Mouse (Mus musculus): ENCODE measurements around the gene Lrrc4. TPM values are rescaled to one million over a fixed set of nuclear protein-coding genes. Genes with fewer than 3 reads are reported as not detected.

Lrrc4 gene
- total and polyA plus RNA-seq, 3 experiments: 5.6 to 8.1 (median 6.1) TPM

DNA sequence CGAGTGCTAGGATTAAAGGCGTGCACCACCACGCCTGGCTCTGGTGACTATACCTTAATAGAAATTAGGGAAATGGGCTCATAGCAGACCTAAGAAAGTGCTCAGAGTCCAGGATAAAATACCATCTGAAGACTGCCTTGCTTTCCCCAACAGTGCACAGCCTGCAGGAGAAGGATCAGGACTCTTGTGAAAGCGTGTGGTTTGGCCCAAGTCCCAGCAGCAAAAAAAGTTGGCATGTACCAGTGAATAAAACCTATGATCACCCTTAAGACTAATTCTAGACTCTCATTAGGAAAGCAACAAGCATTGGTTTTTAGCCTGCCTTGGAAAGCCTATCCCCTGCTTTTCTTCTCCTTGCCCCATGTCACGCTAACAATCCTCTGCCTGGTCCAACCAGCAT is 7.7 kb downstream of the Lrrc4 start:
- DNase-seq: peak; percentile 83

DNA sequence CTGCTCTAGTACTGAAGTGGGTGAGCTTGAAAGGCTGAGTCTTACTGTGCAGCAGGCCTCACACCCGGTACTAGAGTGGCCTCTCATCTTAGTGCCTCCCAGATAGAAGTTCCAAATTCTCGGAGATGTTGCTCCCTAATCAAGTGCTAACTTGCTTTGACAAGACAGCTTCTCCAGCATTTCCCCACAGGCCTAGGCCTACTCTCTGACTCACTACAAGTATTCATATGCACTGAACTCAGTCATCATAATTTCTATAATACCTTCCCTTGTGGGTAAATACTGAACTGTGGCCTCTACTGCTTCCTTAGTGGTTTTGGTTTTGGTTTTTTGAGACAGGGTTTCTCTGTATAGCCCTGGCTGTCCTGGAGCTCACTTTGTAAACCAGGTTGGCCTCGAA is 8.2 kb downstream of the Lrrc4 start:
- DNase-seq: no peak

- no peak for DNase-seq
Observed at GRCm38 (mm10) chr6:28822296-28822695, 9.3 kb downstream of the Lrrc4 start.

GRCm38 (mm10) chr6:28819509-28820358 is 11.8 kb downstream of the Lrrc4 start:
- no peak for DNase-seq

DNA sequence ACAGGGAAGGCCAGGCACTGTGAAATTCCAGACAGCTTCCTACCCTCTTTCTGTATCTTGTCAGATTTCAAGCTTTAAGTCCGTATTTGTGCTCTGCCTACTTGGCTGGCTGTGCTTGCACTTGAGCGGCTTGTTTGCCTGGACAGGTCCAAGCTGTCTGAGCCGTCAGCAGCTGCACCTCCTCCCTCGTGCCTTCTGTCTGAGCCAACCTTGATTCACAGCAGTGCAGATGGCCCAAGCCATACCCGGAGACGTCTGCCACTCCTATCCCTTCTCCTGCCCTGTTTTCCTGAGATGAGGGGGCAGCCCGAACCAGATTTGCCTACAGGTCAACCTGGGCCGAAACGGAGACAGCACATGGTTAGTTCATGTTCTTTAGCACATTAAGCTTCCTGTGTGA is 14.5 kb downstream of the Lrrc4 start:
- DNase-seq: no peak

DNA sequence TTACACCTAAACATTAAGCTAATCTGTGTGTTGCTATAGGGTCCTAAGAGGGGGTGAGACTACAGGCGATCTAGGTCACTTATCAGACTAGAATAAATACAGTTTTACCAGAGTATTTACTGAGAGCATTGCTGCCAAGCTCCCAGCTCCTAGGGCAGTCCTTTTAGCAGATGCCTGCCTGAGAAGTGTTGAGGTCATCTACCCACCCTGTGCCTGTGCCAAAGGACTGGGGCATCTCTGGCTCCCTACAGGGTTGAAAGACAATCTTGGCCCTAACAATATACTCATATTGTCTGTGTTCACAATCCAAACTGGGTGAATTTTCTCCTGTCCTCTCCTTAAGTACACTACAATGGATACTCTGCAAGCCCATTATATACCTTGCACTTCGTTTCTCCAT is 16.7 kb downstream of the Lrrc4 start:
- DNase-seq: no peak

- no peak for DNase-seq
Observed at GRCm38 (mm10) chr6:28813057-28813456, 18.5 kb downstream of the Lrrc4 start.

DNA sequence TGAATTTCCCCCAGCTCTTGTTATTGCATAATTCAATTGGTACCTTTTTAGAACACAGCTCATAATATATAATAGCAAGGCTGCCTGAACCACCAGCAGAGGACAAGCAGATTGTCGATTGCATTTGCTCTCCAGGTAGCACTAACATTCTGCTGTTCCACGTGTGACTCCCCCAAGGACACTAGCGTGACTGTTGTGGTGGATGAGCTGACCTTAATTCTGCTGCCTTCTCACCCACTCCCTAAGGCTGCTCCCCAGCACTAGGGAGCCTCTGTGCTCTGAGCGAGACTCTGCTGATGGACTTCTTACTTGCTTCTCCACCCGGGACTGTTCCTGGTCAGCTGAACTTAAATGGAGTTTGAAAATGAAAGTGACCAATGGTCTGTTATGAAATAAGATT is 26.8 kb downstream of the Lrrc4 start:
- no peak for DNase-seq

DNA sequence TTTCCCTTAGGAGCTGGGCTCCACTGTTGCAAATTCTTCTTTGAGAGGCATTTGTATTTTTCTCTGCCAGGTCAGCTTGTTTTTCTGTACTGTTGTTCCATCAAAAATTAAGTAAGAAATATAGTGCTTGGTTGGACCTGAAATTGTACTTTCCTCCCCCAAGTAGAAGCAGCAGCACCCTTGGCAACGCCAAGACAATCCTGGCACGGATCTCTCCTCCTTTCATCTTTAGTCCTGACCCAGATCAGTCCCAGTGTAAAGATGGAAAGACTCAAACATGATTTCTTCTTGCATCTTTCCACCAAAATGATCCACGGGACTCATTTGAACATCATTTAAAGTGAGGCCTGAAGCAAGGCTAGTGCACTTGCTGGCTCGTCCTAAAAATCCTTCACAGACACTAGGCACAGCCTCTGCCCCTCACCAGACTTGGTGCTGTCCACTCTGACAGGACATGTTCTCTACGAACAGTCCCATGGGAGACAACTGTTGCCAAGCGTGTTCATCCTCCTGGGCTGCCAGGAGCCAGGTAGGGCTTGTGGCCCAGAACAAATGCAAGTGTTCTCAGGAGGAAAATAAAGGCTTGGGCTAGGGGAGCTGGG is 27.8 kb downstream of the Lrrc4 start:
- no peak for DNase-seq

- no peak for DNase-seq
Observed at GRCm38 (mm10) chr6:28800976-28801375, 30.6 kb downstream of the Lrrc4 start.

DNA sequence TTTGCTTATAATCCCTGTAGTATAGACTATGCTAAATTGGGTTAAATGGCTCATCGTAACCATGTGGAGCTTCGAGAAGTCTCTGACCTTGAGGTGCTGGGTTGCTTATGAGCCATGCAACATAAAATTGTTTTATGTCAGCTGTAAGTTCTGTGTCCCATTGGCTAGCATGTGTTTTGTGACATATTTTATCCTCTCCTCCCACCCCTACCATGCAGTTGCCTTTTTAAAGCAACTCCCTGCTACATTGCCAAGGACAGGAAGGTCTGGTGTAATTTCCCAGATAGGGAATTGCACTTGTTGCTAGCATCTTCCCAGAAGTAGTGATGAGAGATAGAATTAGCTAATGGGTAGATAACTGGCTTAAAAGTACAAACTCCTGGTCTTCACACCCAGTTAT is 31.7 kb downstream of the Lrrc4 start:
- DNase-seq: peak; percentile 29

- DNase-seq: no peak
Observed at GRCm38 (mm10) chr6:28795792-28796515, 35.6 kb downstream of the Lrrc4 start.

DNA sequence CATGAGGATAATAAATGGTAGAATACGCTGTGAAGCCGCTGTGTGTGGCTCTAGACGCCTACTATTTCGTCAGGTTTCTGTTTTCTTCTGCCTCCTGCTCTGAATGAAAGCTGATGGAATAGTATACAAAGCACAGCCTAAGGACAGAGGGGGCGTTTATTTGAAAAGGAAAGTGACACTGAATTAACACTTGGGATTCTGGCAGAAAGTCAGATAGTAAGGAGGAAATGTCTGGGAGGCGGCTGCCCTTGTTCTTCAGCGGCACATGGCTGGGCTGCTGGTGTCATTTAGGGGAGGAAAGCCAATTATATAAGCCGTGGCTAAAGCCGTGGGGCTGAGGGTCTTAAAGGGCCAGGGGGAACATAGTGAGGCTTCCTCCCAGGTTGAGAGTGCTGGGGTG is 36.2 kb downstream of the Lrrc4 start:
- DNase-seq: no peak

DNA sequence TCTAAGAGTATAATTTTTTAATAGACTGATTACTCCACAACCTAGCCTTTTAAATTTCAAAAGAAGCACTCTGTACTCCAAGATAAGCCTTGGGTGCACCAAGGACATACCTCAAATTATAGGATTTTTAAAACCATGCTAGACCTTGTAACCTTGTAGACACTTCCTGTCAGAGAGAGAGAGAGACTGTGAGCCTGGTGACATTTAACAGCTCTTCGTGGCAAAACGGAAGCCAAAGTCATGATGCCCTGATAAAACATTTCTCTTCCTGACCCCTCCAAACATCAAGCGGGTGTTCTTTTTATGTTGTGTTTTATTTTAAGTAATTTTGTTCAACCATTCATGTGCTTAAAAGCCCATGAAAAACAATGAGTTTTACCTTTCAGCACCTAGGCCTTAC is 39.7 kb downstream of the Lrrc4 start:
- no peak for DNase-seq

DNA sequence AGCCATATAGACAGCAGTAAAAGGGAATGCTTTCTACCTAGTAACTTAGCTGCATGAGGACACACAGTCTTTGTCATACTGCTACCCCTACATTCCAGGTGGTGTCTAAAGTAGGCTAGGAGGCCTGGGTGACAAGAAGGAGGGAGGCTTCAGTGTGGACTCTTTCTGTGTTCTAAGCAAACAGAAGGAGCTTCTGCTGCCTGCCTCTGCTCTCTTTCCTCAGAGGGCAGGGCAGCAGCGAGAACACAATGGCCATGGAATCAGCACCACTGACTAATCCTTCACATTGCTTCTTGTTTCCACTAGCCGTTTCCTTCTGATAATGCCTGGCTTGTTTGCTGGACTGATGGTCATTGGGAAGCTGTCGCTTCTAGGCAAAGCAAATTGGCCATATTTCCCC is 40.4 kb downstream of the Lrrc4 start:
- DNase-seq: no peak

DNA sequence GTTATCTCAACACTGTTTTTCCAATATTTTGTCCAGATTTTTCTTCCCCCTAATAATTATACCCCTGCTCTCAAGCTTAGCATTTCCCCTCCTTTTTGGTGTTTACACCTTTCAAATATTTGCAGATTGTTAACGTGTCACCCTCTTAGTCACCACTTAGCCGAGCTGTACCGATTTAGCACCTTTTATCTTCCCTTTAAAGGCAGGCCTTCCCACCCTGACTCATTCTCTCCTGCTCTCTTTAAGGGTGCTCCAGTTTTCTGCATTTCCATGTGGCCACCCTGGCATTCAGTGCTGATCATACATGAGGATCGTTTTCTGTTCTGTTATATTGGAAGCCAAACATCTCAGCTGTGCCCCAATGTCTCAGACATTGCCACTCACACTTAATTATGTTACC is 41.9 kb downstream of the Lrrc4 start:
- no peak for DNase-seq

GRCm38 (mm10) chr6:28787133-28787532 is 44.4 kb downstream of the Lrrc4 start:
- no peak for DNase-seq

- DNase-seq: no peak
Observed at GRCm38 (mm10) chr6:28785770-28786169, 45.8 kb downstream of the Lrrc4 start.

GRCm38 (mm10) chr6:28783953-28784352 is 47.6 kb downstream of the Lrrc4 start:
- DNase-seq: no peak

GRCm38 (mm10) chr6:28783082-28783647 is 48.4 kb downstream of the Lrrc4 start:
- no peak for DNase-seq

GRCm38 (mm10) chr6:28781696-28782095 is 49.9 kb downstream of the Lrrc4 start:
- DNase-seq: no peak

GRCm38 (mm10) chr6:28771331-28771730 is 60.2 kb downstream of the Lrrc4 start:
- DNase-seq: no peak

Measured in adrenal gland, adult 2 months (tissue).